Mouse (Mus musculus) liver, embryonic 14.5 days (tissue): ENCODE data around the gene Nrarp. TPM values are rescaled to one million over a fixed set of nuclear protein-coding genes. Genes with fewer than 3 reads are reported as not detected.
A peak's percentile ranks its signal among the peaks of the same experiment; 100 is the strongest.

ENCODE experiments used
- ATAC-seq: fragments of 200-750 bp; cut with Nextera tagmentation; 2 replicates; pipeline ENCODE4 v1.8.0; 2017; ENCODE audit warnings: moderate number of reproducible peaks, mild to moderate bottlenecking, moderate library complexity; ENCODE audit not compliant: insufficient read depth
- DNase-seq, 3 experiments: peaks; one replicate each; pipeline ENCODE4 v3.0.0-alpha.2; 2012 to 2013; ENCODE audit warnings: low read depth in 3 of 3, low spot score in 3 of 3
- H3K27ac ChIP-seq: fragments of 300-500 bp; sonication (generic); 2 replicates; pipeline ENCODE4 v1.5.1; 2014; ENCODE audit warnings: moderate library complexity, mild to moderate bottlenecking, control low read depth, inconsistent platforms
- H3K27me3 ChIP-seq: fragments of 300-500 bp; sonication (generic); 2 replicates; pipeline ENCODE4 v1.6.1; 2014; ENCODE audit warnings: mild to moderate bottlenecking, low read length, moderate library complexity; ENCODE audit not compliant: control insufficient read depth, insufficient read depth
- H3K36me3 ChIP-seq: fragments of 300-500 bp; sonication (generic); replicated peaks from 2 replicates; pipeline ENCODE4 v1.6.1; 2014; ENCODE audit warnings: low read depth; ENCODE audit not compliant: control insufficient read depth, insufficient read depth
- H3K4me1 ChIP-seq, 2 experiments: fragments of 200-500 bp in 1 of 2; fragments of 300-500 bp in 1 of 2; sonication (generic) in 1 of 2; replicated peaks; 2 replicates each; pipeline ENCODE4 v1.6.1; 2012 to 2014; ENCODE audit warnings: antibody characterized with exemption in 1 of 2, inconsistent platforms in 1 of 2, low read length in 1 of 2; ENCODE audit not compliant: control insufficient read depth in 2 of 2, insufficient read depth in 2 of 2
- H3K4me2 ChIP-seq: fragments of 300-500 bp; sonication (generic); 2 replicates; pipeline ENCODE4 v1.6.1; 2014; ENCODE audit warnings: low read depth, mild to moderate bottlenecking, control low read depth, moderate library complexity
- H3K4me3 ChIP-seq, 2 experiments: fragments of 200-500 bp in 1 of 2; fragments of 300-500 bp in 1 of 2; sonication (generic) in 1 of 2; 2 replicates each; pipeline ENCODE4 v1.5.1; 2012 to 2014; ENCODE audit warnings: low read depth in 2 of 2, low read length in 2 of 2, mild to moderate bottlenecking in 2 of 2, control low read depth in 1 of 2, inconsistent platforms in 1 of 2, moderate library complexity in 1 of 2; ENCODE audit not compliant: insufficient read depth in 1 of 2
- H3K9ac ChIP-seq: fragments of 300-500 bp; sonication (generic); replicated peaks from 2 replicates; pipeline ENCODE4 v1.6.1; 2014; ENCODE audit warnings: mild to moderate bottlenecking, control low read depth, moderate library complexity
- H3K9me3 ChIP-seq: fragments of 300-500 bp; sonication (generic); 2 replicates; pipeline ENCODE4 v1.6.1; 2016; ENCODE audit warnings: low read length, mixed read lengths; ENCODE audit not compliant: control insufficient read depth
- CTCF ChIP-seq: IDR thresholded peaks from 2 replicates; pipeline ENCODE4 v1.5.1; 2016; ENCODE audit warnings: antibody characterized with exemption, low read depth, control low read depth
- EP300 ChIP-seq: IDR thresholded peaks from 2 replicates; pipeline ENCODE4 v1.6.1; 2016; ENCODE audit warnings: antibody characterized with exemption, low read depth
- WGBS: fragments of 180-500 bp; shearing (Covaris S2); extraction: QIAGEN DNeasy Blood & Tissue Kit; methylation state at CpG from one replicate; pipeline ENCODE4 v1.1.7; 2014; ENCODE audit not compliant: insufficient replicate concordance; 5-methylcytosine and 5-hydroxymethylcytosine counted together
- polyA plus RNA-seq, 2 experiments: library from polyadenylated mRNA; depleted of rRNA in 1 of 2; stranded (reverse) in 1 of 2; unstranded in 1 of 2; fragments of >200 nt; fragmentation: Nextera tagmentation in 1 of 2; extraction: Ambion mirVana in 1 of 2; gene quantifications; 2 replicates each; pipeline versions ENCODE4 v1.2.1 to v1.2.3; 2012 to 2014

The Nrarp gene
- polyA plus RNA-seq, 2 experiments = 1.8 to 3.9 TPM

DNA sequence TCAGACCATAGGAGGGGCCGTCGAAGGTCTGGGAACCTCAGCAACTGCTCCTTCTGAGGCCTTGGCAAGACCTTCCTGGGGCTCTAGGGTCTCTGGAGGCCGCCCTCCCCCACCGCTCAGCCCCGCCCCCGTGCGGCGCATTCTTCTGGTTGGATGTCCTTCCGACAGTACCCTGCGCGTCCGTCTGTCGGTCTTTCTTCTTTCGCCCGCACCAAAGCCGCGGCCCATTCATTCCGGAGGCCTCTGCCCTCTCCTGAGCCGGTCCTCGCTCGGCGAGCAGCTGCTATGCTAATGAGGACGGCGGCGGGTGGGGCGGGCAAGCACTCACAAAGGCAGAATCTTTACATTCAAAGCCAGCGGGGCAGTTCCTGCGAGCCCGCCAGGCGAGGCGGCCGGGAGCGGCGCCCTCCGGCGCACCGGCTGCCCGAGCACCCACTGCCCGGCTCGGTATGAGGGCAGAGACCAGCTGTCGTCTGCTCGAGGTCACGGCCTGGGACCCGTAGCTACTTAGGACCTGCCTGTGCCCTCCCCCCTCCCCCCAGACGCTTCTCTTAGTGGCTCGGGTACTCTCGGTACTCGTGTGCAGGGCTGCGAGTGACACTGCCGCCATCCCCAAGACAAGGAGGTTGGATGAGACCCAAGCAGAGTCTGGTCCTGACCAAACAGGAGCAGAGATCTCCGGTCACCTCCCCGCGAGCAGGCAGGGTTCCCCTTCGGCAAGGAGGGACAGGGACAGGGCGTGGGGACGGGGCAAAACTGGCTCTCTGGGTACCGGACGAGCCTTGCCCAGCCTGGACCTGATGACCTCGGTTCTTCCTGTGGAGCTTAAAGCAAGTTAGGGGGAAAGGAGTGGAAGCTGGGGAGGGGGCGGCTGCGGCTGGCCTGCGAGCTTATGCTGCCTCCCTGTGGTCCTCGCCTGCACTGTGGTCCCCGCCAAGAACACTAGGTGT lies 5.3 kb downstream of the Nrarp start:
- H3K4me2 ChIP-seq = peak overlapping the region; percentile 74
- no peaks in the 10 kb centered on the region for H3K9me3 ChIP-seq
- H3K27me3 ChIP-seq = peaks cover 20% of the 10 kb centered on the region
- peak overlapping the region; percentile 19 to 50 for H3K4me3 ChIP-seq
- ATAC-seq (peak; percentile 16; the same call in 1 of the 2 replicates), DNase-seq (no peak)
- 2% methylated on average over 64 of the region's 64 CpGs for WGBS
- H3K36me3 ChIP-seq = no peaks in the 10 kb centered on the region
- H3K4me1 ChIP-seq = peaks cover 0 to 9% of the 10 kb centered on the region in 2 experiments; a peak in 3 of 4 replicates
- peak; percentile 67 for TF ChIP-seq CTCF
- no peak for TF ChIP-seq EP300
- H3K27ac ChIP-seq = no peak overlapping the region
- peak overlapping the region; percentile 31 for H3K9ac ChIP-seq

DNA sequence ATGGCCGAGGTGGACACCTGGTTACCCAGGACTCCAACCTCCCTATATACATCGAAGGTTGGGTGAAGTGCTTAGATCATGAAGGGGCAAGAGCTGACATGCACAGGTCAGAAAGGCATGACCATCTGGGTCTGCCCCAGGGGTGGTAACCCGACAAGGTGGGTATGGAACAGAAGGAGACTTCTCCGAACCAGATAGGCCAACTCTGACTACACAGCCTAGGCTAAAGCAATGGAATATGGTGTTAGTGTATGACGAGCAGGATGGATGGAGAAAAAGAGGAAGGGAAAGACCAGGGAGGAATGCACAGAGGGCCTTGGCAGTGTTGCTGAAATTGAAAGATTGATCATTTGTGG lies 6.0 kb downstream of the Nrarp start:
- Histone ChIP-seq H3K27me3 (peaks cover 17% of the 10 kb centered on the region), H3K4me3 (peak overlapping the region in 1 of 2 experiments; percentile 50; a peak in 2 of 4 replicates), H3K9ac (no peak overlapping the region), H3K4me1 (peaks cover 0 to 8% of the 10 kb centered on the region in 2 experiments; a peak in 3 of 4 replicates), H3K4me2 (peak overlapping the region; percentile 74), H3K27ac (no peak overlapping the region), H3K9me3 (no peaks in the 10 kb centered on the region), H3K36me3 (no peaks in the 10 kb centered on the region)
- TF ChIP-seq CTCF (no peak), EP300 (no peak)
- DNase-seq = no peak
- ATAC-seq = no peak
- WGBS = 32% methylated on average over 5 of the region's 5 CpGs

DNA sequence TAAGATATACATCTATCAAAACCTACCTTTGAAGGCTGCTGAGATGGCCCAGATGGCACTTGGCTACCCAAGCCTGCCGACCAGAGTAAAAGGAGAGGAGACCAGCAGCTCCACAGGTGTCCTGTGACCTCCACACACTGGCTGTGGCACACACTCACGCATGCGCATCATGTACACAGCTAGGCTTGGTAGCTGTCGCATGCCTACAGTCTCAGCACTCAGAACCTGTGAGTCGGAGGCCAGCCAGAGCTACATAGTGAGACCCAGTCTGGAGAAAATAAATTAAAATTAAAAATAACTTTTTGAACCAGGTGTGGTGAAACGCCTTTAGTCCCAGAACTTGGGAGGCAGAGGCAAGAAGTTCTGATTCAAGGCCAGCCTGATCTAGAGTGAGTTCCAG lies 7.3 kb downstream of the Nrarp start:
- H3K9ac ChIP-seq = no peak overlapping the region
- H3K4me1 ChIP-seq = peaks cover 0 to 2% of the 10 kb centered on the region in 2 experiments; a peak in 2 of 4 replicates
- H3K9me3 ChIP-seq = no peaks in the 10 kb centered on the region
- 70% methylated on average over 6 of the region's 6 CpGs for WGBS
- no peaks in the 10 kb centered on the region for H3K36me3 ChIP-seq
- peaks cover 17% of the 10 kb centered on the region for H3K27me3 ChIP-seq
- no peak overlapping the region for H3K4me3 ChIP-seq
- H3K4me2 ChIP-seq = no peak overlapping the region
- ATAC-seq (no peak), DNase-seq (no peak)
- no peak overlapping the region for H3K27ac ChIP-seq
- TF ChIP-seq EP300 = no peak
- no peak for TF ChIP-seq CTCF

DNA sequence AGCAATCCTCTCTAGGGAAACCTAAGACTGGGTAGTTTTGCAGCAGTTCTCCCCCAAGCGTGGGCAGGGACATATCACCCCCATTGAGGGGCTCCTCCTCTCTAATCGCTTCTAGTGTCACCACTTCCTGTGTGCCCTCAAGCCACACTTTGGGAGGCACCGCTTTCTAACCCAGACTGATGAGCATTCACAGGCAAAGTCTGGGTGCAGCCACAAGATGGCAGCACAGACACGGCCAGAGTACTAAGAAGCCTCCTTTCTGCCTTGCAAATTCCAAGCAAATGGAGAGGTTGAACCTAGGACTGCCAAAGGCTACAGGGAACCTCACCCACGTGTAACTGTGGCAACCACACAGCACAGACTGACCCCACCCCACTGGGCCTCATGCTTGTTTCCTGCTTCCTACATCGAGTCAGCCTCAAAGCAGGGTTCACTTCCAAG lies 12.8 kb downstream of the Nrarp start:
- peaks cover 8 to 14% of the 10 kb centered on the region in 2 experiments for H3K4me1 ChIP-seq
- peak overlapping the region; percentile 63; the same call in 1 of the 2 replicates for H3K4me2 ChIP-seq
- H3K4me3 ChIP-seq = no peak overlapping the region
- no peak overlapping the region for H3K9ac ChIP-seq
- H3K9me3 ChIP-seq = no peaks in the 10 kb centered on the region
- peaks cover 3% of the 10 kb centered on the region; the same call in 1 of the 2 replicates for H3K36me3 ChIP-seq
- ATAC-seq (peak; percentile 7; the same call in 1 of the 2 replicates), DNase-seq (peak; percentile 63 to 74 (median 66))
- WGBS = under 1% methylated on average over 6 of the region's 6 CpGs
- TF ChIP-seq CTCF = peak; percentile 98
- no peak for TF ChIP-seq EP300
- no peak overlapping the region for H3K27ac ChIP-seq
- H3K27me3 ChIP-seq = no peaks in the 10 kb centered on the region

DNA sequence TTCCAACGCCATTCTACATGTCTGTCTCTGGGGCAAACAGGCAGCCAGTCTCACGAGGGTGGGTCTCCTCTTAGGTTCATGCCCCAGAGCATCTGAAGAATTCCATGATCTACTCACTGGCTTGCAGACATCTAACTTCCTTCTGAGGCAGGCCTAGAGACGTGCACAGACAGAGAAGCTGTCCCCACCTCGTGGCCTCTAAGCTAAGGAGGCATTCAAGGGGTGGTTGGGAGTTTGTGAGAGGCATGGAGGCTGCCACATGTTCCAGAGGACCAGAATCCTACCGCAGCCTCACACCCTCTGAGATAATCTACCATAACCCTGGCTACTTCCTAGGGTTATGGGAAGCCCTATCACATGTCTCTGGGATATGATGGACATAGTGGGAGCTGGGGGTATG lies 13.4 kb downstream of the Nrarp start:
- ATAC-seq (no peak), DNase-seq (no peak)
- Histone ChIP-seq H3K4me2 (peak overlapping the region; percentile 63), H3K4me3 (no peak overlapping the region), H3K36me3 (peaks cover 3% of the 10 kb centered on the region; the same call in 1 of the 2 replicates), H3K27me3 (no peaks in the 10 kb centered on the region), H3K9ac (no peak overlapping the region), H3K4me1 (peaks cover 8 to 14% of the 10 kb centered on the region in 2 experiments), H3K9me3 (no peaks in the 10 kb centered on the region), H3K27ac (no peak overlapping the region)
- whole genome bisulfite sequencing = 27% methylated on average over 5 of the region's 5 CpGs
- TF ChIP-seq CTCF = no peak
- TF ChIP-seq EP300 = no peak
